34 mouse cellular contexts compared by ENCODE assay signal in genomic region chr17:84732612-84733011, GRCm38 (mm10). TPM values are rescaled to one million over a fixed set of nuclear protein-coding genes. Genes with fewer than 3 reads are reported as not detected.
DNase-seq lines count a peak whose midpoint lies in the region.
"Had no signal": no experiment of that assay in that cellular context is flagged by ENCODE, and none has a peak within 500 bp of the region (broad histone marks: within the 10 kb centered on the region; RNA-seq: fewer than 3 reads in every experiment).

No protein-coding gene starts in this region.

- peaks cover 37% of the 10 kb centered on the region for H3K36me3 ChIP-seq in heart, embryonic 10.5 days

- H3K4me3 ChIP-seq in heart, embryonic 10.5 days = no peak overlapping the region
- H3K4me3 ChIP-seq: embryonic facial prominence, embryonic 13.5 days; erythroblast, embryonic 14.5 days; forebrain, embryonic 13.5 days; liver, embryonic 12.5 days; midbrain, embryonic 12.5 days; neural tube, embryonic 15.5 days had no signal

- H3K27ac ChIP-seq in heart, embryonic 10.5 days = no peak overlapping the region
- H3K27ac ChIP-seq: embryonic facial prominence, embryonic 13.5 days; forebrain, embryonic 13.5 days; hindbrain, embryonic 14.5 days; liver, embryonic 12.5 days; midbrain, embryonic 12.5 days; neural tube, embryonic 15.5 days; stomach, postnatal 0 days had no signal

- intact Hi-C loops in heart, postnatal 36 days (cut with DNase I) = no loop called here

- DNase-seq in heart, adult 11 months = peak; percentile 82
- no peak for DNase-seq in heart, embryonic 10.5 days (ENCODE audit: low spot score)
- peak; percentile 55 for DNase-seq in spleen, adult 12 weeks (ENCODE audit: low spot score)
- DNase-seq in spleen, adult 18-20 months = no peak
- DNase-seq in gonadal fat pad, adult 2 months (ENCODE audit: low read depth) = peak; percentile 69
- DNase-seq in lung, postnatal 25 days (ENCODE audit: low spot score) = no peak
- no peak for DNase-seq in heart, postnatal 36 days
- DNase-seq: adrenal gland, postnatal 10 days; cerebellum, adult 11 months; cerebellum, adult 9-10 months; cerebellum, postnatal 36 days; gastrocnemius, postnatal 10 days; kidney, adult 9 months; kidney, postnatal 10 days; layer of hippocampus, postnatal 36 days; lung, adult 18-20 months; retina, postnatal 1 day; right cerebral cortex, postnatal 25 days; thymus, adult 18-20 months; thymus, postnatal 25 days had no signal

- no peaks in the 10 kb centered on the region for H3K9me3 ChIP-seq in heart, embryonic 10.5 days
- H3K9me3 ChIP-seq: embryonic facial prominence, embryonic 13.5 days; forebrain, embryonic 13.5 days; liver, embryonic 12.5 days; midbrain, embryonic 12.5 days; neural tube, embryonic 15.5 days had no signal

- 92% methylated on average over 8 of the region's 8 CpGs for WGBS in heart, embryonic 10.5 days

- no peaks in the 10 kb centered on the region for H3K27me3 ChIP-seq in heart, embryonic 10.5 days (ENCODE audit: insufficient read depth, poor library complexity, severe bottlenecking)
- H3K27me3 ChIP-seq: embryonic facial prominence, embryonic 13.5 days; forebrain, embryonic 13.5 days; liver, embryonic 12.5 days; midbrain, embryonic 12.5 days; neural tube, embryonic 15.5 days had no signal

- H3K4me1 ChIP-seq in heart, embryonic 10.5 days = 0 out of 2 replicates have a peak, but pooled peaks cover 6% of the 10 kb centered on the region
- H3K4me1 ChIP-seq: forebrain, embryonic 13.5 days; midbrain, embryonic 12.5 days; neural tube, embryonic 15.5 days had no signal

RNA-seq across cellular contexts. Expression of gene Abcg5, which starts 49.8 kb away (rescaled TPM):
- polyA plus RNA-seq in heart, embryonic 10.5 days (2016; fragmentation: Nextera tagmentation; extraction: Ambion mirVana) = 0.65 TPM in 2 replicates
- 1.5 and 1.7 TPM in 2 replicates for polyA plus RNA-seq in gonadal fat pad, adult 2 months (2012; rRNA removed)
- not detected for total RNA-seq in heart, postnatal 36 days (2021)
- total RNA-seq: gastrocnemius, postnatal 10 days; granulocyte monocyte progenitor cell, adult 5-6 weeks; hematopoietic stem cell, adult 5-6 weeks; layer of hippocampus, postnatal 36 days; left cerebral cortex, postnatal 14 days had no signal
- polyA plus RNA-seq: CD4-positive, CD25-positive, alpha-beta regulatory T cell, adult 4 months; erythroblast, embryonic 14.5 days had no signal

RNA-seq across cellular contexts. Expression of gene Abcg8, which starts 56.5 kb away (rescaled TPM):
- polyA plus RNA-seq in heart, embryonic 10.5 days (2016; fragmentation: Nextera tagmentation; extraction: Ambion mirVana) = 0.09 TPM in 1 of 2 replicates, not detected in the other
- 0.35 and 0.37 TPM in 2 replicates for polyA plus RNA-seq in gonadal fat pad, adult 2 months (2012; rRNA removed)
- total RNA-seq in heart, postnatal 36 days (2021) = not detected
- total RNA-seq: gastrocnemius, postnatal 10 days; granulocyte monocyte progenitor cell, adult 5-6 weeks; hematopoietic stem cell, adult 5-6 weeks; layer of hippocampus, postnatal 36 days had no signal
- polyA plus RNA-seq: CD4-positive, CD25-positive, alpha-beta regulatory T cell, adult 4 months; erythroblast, embryonic 14.5 days; heart, embryonic 11.5 days; lung, postnatal 0 days had no signal

RNA-seq across cellular contexts. Expression of gene Lrpprc, which starts 58.0 kb away (rescaled TPM):
- polyA plus RNA-seq in heart, embryonic 10.5 days (2016; fragmentation: Nextera tagmentation; extraction: Ambion mirVana) = 61.6 and 76.6 TPM in 2 replicates
- polyA plus RNA-seq in gonadal fat pad, adult 2 months (2012; rRNA removed) = 8.1 and 9.4 TPM in 2 replicates
- total RNA-seq in heart, postnatal 36 days (2021) = 100 to 1,000 TPM; 143 to 150 TPM

Comparison
In these comparisons a context has a peak if more than half of its experiments do, and no peak if none do; other contexts are left out.
1. DNase-seq: peak in heart, adult 11 months (single experiment), spleen, adult 12 weeks (single experiment) and gonadal fat pad, adult 2 months (single experiment); none in heart, embryonic 10.5 days (single experiment), spleen, adult 18-20 months (0 of 2), lung, postnatal 25 days (single experiment) and heart, postnatal 36 days (0 of 2).